Mouse (Mus musculus): ENCODE data around the gene Asic2.

Gene Asic2

DNA sequence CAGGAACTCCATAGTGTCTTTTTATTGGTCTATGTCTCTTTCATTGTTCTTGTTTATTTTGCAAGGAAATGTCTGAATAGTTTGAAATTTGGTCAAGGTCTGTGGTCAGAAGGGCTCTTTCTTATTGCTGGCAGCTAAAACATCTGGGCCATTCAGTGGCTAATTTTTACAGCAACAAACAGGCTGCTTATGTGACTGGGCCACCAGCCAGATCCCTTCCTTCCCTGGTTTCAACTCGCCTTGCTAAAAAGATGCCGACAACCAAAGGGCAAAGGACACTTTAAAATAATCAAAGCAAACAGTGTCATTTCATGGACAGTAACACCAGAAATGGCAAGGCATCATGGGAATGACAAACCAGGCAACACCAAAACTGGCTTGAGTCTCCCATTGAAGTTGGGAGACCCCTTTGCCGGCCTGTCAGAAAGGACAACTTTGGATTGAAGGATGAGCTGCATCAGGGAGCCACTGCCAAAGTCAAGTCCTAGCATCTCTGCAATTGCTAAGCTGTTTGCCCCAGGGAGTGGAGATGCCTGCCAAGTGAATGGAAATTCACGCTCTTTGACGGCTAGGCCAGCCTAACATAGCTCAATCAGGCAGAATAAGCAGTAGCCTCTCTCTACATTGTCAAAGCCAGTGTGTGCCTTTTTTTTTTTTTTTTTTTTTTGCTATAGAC lies 123.1 kb downstream of the Asic2 start:
- no peak for DNase-seq (ENCODE audit: low read depth, low spot score)

DNA sequence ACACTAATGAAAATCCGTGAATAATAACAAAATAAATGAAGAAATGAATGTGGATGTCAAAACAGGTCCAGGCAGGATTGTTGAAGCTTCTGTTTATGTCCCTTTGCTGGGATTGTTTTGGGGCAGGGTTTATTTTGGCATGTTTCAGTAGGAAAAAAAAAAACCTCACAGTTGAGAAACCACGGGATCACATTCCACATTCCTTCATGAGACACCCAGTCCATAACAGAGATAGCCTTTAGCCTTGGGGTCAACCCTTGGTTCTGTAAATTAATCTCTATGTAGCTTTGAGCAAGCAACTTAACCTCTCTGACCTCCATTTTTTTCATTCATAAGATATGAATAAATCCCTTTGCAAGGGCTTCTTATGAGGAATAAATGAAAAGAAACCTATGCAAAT lies 127.3 kb downstream of the Asic2 start:
- DNase-seq (ENCODE audit: low read depth, low spot score), result no peak

DNA sequence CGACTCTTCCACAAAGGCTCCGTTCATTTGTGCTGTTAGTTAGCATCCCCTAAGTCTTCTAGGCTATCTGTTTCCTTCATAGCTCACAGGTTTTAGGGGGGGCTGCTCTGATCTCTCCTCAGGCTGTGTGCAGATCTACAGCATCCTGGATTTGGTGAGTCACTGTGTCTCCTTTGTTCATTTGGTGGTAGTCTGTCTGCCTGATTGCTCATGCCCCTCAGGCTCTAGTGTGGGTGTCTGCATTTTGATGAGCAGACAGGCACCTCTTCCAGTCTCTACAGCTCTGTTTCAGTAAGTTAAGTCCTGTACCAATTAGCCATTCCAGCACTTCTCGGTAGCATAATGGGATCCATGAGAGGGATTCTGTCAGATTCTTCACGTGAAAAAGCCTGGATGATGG lies 129.8 kb downstream of the Asic2 start:
- no peak for DNase-seq (ENCODE audit: low read depth, low spot score)

GRCm38 (mm10) chr11:81832381-81832780 lies 135.9 kb downstream of the Asic2 start:
- no peak for DNase-seq (ENCODE audit: low read depth, low spot score)

- no peak for DNase-seq (ENCODE audit: low read depth, low spot score)
Observed at GRCm38 (mm10) chr11:81816531-81816930, 151.7 kb downstream of the Asic2 start.

- DNase-seq (ENCODE audit: low read depth, low spot score), result no peak
Observed at GRCm38 (mm10) chr11:81814816-81815215, 153.4 kb downstream of the Asic2 start.

DNA sequence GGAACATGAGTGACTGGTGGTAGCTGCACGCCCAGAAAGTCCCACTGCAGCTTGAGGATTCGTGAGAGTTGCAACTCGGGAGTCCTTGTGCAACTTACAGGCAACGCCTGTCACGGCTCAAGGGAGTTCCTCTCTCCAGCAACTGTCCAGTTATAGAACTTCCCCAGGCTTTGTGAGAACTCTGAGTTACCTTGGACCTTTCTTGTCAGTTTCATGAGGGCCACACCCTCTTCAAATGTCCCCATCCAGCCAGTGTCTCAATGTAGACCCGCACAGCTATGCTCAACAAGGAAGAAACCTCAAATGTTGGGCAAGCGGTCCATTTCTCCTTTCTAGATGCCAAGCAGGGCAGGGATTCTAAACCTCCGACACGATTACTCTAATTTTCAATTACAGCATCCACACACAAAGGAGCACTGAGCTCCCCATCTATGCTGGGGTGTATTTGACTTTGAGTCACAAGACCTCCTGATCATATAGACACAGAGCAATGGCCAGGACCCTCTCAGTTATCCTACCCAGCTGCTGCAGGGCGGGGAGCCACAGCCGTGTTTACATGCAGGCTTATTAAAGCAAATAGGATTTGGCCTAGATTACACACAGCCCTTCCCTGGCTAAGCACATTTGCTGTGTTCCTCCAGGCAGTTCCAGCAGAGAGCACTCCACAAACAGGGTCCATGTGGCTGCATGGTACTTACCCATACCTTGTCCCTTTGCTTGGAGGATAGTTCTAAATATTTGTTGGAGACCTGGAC lies 161.2 kb downstream of the Asic2 start:
- DNase-seq (ENCODE audit: low read depth, low spot score), result no peak

DNA sequence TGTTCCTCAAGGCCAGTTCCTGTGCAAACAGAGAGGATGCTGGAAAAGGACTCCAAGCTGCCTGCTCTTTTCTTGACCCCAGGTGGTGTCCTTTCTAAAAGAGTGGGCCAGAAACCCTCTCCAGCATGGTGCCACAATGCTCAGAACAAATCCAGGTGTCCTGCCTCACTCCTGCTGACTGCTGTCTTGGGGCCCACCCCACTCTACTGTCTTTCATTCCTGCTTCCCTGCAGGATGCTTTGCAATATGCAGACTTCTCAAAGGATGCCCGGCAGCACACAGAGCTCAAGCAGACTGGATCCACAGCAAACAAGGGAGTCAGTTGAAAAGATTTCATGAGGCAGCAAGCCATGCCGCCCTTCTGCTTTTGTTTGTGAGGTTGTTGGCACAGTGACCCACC lies 164.7 kb downstream of the Asic2 start:
- DNase-seq (ENCODE audit: low read depth, low spot score), result no peak

DNA sequence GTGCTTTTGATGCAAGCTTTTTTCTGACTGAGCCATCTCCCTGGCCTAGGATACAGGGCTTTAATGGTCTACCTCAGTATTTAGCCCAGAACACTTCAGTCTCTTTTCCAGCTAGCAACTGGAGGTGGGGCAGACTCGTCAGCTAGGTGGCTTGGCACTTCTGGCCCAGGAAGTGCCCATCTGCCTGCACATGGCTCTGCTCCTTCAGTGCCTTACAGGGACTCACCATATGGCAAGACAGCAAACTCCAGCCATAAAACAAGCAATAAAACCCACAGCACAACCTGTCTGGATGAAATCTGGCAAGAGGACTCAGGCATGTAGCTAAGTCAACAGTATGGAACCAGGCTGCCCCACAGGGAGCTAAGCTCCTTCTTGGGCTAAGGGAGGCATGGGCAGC lies 165.6 kb downstream of the Asic2 start:
- DNase-seq (ENCODE audit: low read depth, low spot score), result peak; percentile 24

DNA sequence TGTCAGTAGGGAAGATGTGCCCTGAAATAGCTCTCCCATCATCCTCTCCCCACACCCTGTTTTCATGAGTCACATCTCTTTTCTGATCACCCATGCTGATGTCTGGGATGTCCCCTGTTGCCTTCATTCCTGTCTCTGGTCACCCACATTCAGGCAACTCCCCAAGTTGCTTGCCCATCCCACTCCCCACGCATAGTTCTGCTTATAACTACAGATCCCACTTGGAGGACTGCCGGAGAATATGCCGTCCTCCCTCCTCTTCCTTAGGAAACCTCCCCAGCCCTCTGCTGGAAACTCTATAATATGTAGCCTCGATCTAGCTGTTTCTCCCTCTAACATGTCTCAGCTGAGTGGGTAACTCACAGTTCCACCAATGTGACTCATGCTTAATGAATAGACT lies 167.4 kb downstream of the Asic2 start:
- no peak for DNase-seq (ENCODE audit: low read depth, low spot score)

- DNase-seq (ENCODE audit: low read depth, low spot score), result no peak
Observed at GRCm38 (mm10) chr11:81793588-81793987, 174.7 kb downstream of the Asic2 start.

DNA sequence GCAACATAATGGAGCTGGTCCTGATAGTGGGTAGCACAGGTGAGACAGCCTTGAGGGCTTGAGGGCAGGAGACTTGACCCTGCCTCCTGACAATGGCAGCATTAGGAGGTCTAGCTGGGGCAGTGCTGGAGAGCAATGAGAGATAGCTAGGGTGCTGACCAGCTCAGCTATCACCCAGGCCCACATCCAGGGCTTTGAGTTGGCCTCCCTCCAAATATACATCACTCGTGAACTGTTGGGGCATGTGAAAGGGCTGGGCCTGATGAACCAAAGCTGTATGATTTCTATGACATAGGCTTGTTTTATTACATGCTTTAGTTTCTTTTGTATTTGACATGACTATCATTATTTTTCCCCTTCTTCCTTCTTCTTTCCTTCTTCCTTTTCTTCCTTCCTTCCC lies 176.7 kb downstream of the Asic2 start:
- DNase-seq (ENCODE audit: low read depth, low spot score), result no peak

DNA sequence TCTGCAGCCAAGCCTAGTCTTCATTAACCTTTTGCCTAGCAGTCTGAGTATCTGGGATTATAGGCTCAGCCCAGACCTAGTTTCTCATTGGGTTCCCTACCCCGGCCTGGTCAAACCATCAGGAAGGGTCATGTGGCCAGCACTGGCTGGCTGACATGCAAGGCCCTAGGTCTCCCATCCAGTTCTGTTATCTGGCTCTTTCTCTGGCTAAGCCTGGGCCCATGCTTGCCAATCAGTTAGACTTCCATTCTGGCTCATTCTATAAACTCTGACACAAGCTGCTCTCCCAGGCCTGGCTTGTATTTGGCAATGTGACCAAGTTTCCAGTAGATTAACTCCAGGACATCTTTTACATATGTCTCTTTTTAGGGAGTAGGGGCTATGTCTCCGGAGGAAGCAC lies 187.7 kb downstream of the Asic2 start:
- DNase-seq (ENCODE audit: low read depth, low spot score), result no peak

DNA sequence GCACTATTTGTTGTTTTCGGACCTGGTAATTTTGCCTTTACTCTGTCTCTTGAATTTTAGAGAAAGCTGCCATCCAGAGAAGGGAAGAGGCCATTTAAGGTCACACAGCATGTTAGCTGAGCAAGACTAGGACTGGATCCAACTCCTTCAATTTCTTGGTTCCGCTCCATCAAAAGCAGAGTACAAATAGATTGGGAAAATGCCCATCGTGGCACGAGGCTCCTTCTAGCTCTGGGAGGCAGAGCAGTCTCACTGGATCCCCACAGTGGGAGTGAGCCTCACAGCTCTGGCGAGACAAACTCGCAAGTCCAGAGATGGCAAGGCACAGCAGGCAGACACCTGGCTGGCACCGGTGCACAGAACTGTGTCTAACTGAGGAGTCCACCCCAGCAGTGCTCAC lies 188.4 kb downstream of the Asic2 start:
- DNase-seq (ENCODE audit: low read depth, low spot score), result no peak

GRCm38 (mm10) chr11:81771195-81771895 lies 196.9 kb downstream of the Asic2 start:
- peak; percentile 4 for DNase-seq (ENCODE audit: low read depth, low spot score)

GRCm38 (mm10) chr11:81769691-81770260 lies 198.5 kb downstream of the Asic2 start:
- no peak for DNase-seq (ENCODE audit: low read depth, low spot score)

DNA sequence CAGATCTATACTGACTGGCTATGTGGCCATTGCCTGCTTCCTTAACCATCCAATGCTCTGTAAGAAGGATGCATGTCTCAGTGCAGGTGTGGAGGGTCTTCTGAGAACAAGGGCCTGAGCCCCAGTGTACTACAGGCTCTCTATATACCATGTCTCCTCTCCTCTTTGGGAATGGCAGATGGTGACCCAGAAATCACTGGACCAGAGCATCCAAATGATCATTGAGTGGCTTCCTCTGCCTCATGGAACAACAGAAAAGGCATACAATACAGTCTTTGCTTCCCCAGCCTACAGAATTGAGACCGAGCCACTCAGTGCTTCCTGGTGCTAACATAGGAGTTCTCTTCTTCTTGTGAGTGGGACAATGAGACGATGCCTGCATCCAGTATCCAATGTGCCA lies 200.0 kb downstream of the Asic2 start:
- DNase-seq (ENCODE audit: low read depth, low spot score), result no peak

DNA sequence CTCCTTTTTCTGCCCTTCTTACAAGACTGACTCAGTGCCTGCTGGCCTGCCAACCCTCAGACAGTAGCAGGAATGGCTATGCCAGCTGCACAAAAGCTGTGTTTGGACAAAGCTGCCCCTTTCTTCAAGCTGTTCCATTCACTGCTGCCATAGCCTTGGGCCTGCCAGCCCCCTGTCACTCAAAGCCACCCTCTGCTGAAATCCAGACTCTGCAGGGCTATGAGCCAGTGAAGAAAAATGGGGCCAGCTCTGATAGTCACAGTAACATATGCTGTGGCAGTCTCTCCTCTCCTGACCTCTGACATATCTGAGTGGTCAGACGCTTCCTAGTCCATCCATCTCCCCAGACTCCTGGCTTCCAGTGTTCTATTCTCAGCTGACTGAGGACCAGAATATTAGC lies 200.5 kb downstream of the Asic2 start:
- no peak for DNase-seq (ENCODE audit: low read depth, low spot score)

- peak; percentile 6 for DNase-seq (ENCODE audit: low read depth, low spot score)
Observed at GRCm38 (mm10) chr11:81765288-81765687, 203.0 kb downstream of the Asic2 start.

DNA sequence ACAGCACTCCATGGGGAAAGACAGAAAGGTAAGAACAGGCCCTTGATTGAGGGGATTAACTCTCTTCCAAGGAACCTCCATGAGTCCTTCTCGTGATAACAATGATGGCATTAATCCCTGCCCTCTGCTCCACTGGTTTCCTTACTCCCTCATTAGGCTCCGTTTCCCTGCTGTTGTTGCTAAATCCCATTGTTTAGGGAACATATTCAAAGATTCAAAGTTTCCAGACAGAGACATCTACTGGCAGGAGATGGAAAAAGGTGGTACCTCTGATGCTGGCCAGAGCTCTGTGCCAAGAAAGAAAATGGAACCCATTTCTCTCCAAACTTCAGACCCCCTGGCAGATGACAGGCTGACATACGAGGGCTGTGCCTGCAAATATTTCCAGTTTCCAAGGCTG lies 203.5 kb downstream of the Asic2 start:
- DNase-seq (ENCODE audit: low read depth, low spot score), result no peak

DNA sequence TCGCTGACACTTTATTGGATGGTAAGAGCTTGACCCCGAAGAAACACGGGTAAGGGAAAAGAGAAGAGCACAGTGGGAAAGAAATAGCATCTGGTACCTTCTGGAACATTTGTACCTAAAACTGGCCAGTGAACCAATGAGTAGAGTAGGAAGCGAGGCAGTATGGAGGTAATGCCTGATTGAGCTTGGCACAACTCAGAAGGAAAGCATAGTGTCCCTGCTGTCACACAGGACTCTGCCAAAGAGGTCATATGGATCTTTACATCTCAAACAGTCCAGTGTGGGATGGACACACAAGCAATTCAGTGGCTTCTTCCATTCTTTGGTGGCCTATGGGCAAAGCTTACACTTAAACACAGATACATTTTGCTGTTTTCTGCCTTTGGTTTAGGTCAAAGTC lies 211.0 kb downstream of the Asic2 start:
- DNase-seq (ENCODE audit: low read depth, low spot score), result no peak

DNA sequence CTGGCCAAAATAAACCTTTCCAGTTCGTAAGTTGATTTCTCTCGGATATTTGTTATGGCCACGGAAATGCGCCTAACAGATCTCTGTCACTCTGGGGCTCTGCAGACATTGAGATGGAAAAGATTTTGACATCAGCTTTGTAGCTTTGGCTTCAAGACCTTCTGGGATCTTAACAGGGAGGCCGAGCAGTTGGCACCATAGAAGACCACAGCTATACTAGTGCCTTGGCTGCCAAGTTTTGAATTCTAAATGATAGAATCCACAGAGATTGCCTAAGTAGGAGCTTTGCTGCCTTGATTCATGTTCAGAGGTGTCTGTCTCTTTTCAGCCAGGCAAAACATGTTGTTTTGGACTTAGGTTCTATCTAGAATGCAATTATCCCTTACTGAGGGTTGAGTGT lies 217.4 kb downstream of the Asic2 start:
- no peak for DNase-seq (ENCODE audit: low read depth, low spot score)
